Mouse (Mus musculus): Measurements from ENCODE around the gene Trim42. TPM values are rescaled to one million over a fixed set of nuclear protein-coding genes. Genes with fewer than 3 reads are reported as not detected.

The Trim42 gene
- polyA plus RNA-seq, 1 experiment, result not detected

DNA sequence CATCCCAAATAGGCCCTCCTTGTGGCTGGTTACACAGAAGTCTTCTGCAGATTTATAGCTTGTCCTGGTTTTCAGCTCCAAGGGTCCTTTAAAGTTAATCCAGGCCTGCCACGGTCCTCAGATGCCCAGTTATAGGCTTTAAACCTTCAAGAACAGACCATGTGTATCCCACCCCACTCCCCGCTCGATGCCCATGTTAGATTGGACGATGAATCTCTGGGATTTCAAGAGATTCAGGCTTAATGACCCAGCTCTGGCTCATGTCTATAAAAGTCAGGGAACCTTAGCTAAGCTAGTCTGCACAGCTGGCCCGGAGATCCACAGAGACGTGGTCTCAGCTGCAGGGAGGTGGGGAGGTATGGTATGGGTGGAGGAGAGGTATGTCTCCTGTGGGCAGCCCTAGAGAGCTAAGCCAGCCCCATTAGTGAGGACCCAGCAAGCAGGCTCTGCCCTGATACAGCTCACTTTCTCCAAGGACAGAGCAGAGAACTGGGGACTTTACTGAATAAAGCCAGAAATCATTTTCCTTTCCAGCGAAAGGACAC is 60.2 kb downstream of the Trim42 start:
- no peaks in the 10 kb centered on the region for H3K79me2 ChIP-seq (ENCODE audit: control insufficient read depth, insufficient read depth)
- no peak overlapping the region for H3K4me2 ChIP-seq (ENCODE audit: low read depth)
- no peaks in the 10 kb centered on the region for H3K36me3 ChIP-seq (ENCODE audit: control insufficient read depth, insufficient read depth)
- no peaks in the 10 kb centered on the region for H3K27me3 ChIP-seq (ENCODE audit: control insufficient read depth, insufficient read depth, insufficient read length)
- no peak overlapping the region for H3K4me3 ChIP-seq
- no peak overlapping the region for H3ac ChIP-seq (ENCODE audit: control insufficient read depth, insufficient read length)
- TF ChIP-seq REST (IDR thresholded peaks at IDR 0.05; ENCODE audit: insufficient read depth, insufficient read length) (no peak), POLR2A (IDR thresholded peaks at IDR 0.05; ENCODE audit: insufficient read length, low read depth) (no peak), USF1 (IDR thresholded peaks at IDR 0.05; ENCODE audit: low read depth) (no peak), TCF3 (IDR thresholded peaks at IDR 0.05; ENCODE audit: insufficient read length, low read depth) (no peak), TCF12 (IDR thresholded peaks at IDR 0.05; ENCODE audit: insufficient read depth, poor library complexity, severe bottlenecking) (no peak), POLR2AphosphoS2 (IDR thresholded peaks at IDR 0.05; ENCODE audit: insufficient read length, low read depth) (no peak), MYOG (IDR thresholded peaks at IDR 0.05; ENCODE audit: control insufficient read depth in 1 of 3, insufficient read depth in 1 of 3, insufficient read length in 2 of 3, low read depth in 2 of 3) (no peak), SRF (IDR thresholded peaks at IDR 0.05; ENCODE audit: control insufficient read depth, insufficient read length, low read depth) (no peak), MYOD1 (IDR thresholded peaks at IDR 0.05; ENCODE audit: control insufficient read depth in 1 of 3, insufficient read length in 2 of 3, low read depth in 2 of 3) (no peak), MAX (IDR thresholded peaks at IDR 0.05; ENCODE audit: low read depth) (no peak), CEBPB (IDR thresholded peaks at IDR 0.05; ENCODE audit: insufficient read depth, poor library complexity, severe bottlenecking) (no peak), E2F4 (IDR thresholded peaks at IDR 0.05; ENCODE audit: insufficient read depth) (no peak)

DNA sequence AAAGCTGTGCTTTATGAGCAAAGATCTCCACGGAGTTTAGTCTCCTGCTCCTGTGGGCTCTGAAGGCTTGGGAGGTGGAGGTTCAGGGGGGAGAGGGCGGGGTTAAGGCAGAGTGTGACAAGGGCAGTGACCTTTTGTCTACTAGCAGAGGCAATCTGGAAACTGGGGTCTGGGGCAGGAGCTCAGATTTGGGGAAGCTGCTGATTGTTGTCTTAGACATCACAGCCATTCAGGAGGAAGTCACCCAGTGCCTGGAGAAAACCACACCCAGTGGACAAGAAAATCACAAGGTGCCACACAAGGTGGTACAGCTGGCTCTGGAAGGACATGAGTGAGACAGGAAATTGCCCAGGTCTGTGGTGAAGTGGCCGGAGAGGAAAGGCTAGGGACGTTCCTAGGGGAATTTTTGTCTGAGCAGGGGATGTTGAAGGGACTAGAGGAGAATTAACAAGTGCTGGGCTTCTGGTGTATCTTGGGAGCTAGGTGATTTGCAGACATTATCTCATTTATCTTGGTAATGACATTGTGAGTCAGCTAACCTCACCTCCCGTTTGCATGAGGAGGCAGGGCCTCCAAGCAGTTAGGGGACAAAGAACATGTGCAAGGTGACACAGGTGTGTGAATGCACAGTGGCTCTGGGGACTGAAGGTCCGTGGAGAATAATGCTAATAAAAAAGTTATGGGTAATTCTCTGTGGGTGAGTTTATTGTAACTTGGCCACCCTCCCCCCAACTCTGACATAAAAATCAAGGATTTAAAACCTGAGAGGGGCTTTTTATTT is 61.9 kb downstream of the Trim42 start:
- H3K36me3 ChIP-seq (ENCODE audit: control insufficient read depth, insufficient read depth), result no peaks in the 10 kb centered on the region
- H3K27me3 ChIP-seq (ENCODE audit: control insufficient read depth, insufficient read depth, insufficient read length), result no peaks in the 10 kb centered on the region
- no peak overlapping the region for H3K4me3 ChIP-seq
- no peak for TF ChIP-seq MAX (IDR thresholded peaks at IDR 0.05; ENCODE audit: low read depth)
- no peak for TF ChIP-seq TCF12 (IDR thresholded peaks at IDR 0.05; ENCODE audit: insufficient read depth, poor library complexity, severe bottlenecking)
- TF ChIP-seq REST (IDR thresholded peaks at IDR 0.05; ENCODE audit: insufficient read depth, insufficient read length), result no peak
- no peak for TF ChIP-seq CEBPB (IDR thresholded peaks at IDR 0.05; ENCODE audit: insufficient read depth, poor library complexity, severe bottlenecking)
- TF ChIP-seq E2F4 (IDR thresholded peaks at IDR 0.05; ENCODE audit: insufficient read depth), result no peak
- no peak for TF ChIP-seq TCF3 (IDR thresholded peaks at IDR 0.05; ENCODE audit: insufficient read length, low read depth)
- TF ChIP-seq POLR2AphosphoS2 (IDR thresholded peaks at IDR 0.05; ENCODE audit: insufficient read length, low read depth), result no peak
- H3ac ChIP-seq (ENCODE audit: control insufficient read depth, insufficient read length), result no peak overlapping the region
- no peaks in the 10 kb centered on the region for H3K79me2 ChIP-seq (ENCODE audit: control insufficient read depth, insufficient read depth)
- no peak overlapping the region for H3K4me2 ChIP-seq (ENCODE audit: low read depth)
